Mouse (Mus musculus) T-helper 1 cell (primary cell): ENCODE results near the gene Mvd.

ENCODE experiments used
- in situ Hi-C: fragments of 300-600 bp; cut with MboI, MseI; formaldehyde crosslinking; loops from one replicate; pipeline ENCODE4 v1.15.1; 2025; ENCODE audit warnings: high pct_unique_total_duplicates

Mvd gene

DNA sequence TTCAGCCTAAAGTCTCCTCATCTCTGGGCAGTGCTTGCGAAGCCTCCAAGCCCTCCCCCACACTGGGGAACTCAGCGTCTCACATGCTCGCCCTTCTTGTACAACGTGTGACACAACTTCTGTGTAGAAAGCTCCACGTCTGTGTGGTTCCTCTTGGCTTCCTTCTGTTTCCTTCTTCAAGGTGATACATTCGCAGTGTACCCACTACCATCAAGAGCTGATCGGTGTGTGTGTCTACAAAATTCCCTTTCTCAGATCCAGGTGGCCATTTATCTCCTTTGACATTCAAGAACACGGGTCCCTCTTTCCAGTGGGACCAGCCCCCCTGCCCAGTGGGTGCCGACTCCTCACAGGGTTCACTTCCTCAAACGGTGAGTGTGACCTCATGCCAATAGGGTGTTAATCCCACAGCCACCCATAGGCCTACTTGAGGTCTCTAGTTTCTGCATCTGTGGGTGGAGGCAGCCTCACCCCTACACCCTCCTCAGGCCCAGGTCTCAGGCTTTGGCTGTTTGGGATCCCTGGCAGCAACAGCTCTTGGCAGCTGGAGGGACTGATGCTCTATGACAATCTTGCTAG, 13.1 kb downstream of the Mvd start:
- in situ Hi-C loops: loop anchor here (5.0 to 25.0 kb wide), 2 partner anchors 42 to 1132 kb away; no protein-coding TSS in a partner anchor

DNA sequence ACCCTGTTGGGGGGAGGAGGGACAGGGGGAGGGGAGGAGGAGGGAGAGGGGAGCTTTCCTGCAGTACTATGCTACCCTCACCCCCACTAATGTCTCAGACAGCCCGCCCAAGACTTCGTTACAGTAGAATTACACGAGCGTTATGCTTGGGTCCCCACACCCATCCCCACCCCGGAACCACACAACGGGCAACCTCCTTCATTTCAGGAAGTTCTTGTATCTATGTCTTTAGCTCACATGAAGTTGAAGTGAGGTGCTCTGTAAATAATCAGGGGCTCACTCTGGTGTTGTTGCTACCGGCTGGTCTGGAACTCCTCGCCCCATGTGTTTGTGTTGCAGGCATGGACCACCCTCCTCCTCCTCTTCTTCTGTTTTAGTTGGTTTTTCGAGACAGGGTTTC, 15.1 kb downstream of the Mvd start:
- in situ Hi-C loops: loop anchor here (25.0 kb wide), 1 partner anchor 1134 kb away; no protein-coding TSS in a partner anchor

DNA sequence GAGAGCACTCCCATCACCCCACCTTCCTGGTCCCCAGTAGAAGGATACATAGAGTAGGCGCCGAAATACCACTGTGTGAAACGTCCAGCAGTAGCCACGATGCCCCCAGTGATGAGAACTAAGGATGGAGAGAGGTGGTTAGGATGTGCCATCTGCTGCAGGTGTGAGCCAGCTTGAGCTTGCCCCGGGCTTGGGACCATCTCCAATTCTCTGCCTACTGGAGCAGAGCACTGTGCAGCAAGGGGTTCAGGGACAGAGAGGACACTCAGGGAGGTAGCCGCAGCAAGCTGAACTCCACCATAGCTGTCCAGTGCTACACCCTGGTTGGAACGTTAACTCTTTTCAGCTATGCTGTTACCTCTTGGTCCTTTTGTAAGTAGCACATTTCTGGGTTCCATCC, 15.6 kb downstream of the Mvd start:
- in situ Hi-C loops: loop anchor here (25.0 kb wide), 1 partner anchor 1135 kb away; no protein-coding TSS in a partner anchor

DNA sequence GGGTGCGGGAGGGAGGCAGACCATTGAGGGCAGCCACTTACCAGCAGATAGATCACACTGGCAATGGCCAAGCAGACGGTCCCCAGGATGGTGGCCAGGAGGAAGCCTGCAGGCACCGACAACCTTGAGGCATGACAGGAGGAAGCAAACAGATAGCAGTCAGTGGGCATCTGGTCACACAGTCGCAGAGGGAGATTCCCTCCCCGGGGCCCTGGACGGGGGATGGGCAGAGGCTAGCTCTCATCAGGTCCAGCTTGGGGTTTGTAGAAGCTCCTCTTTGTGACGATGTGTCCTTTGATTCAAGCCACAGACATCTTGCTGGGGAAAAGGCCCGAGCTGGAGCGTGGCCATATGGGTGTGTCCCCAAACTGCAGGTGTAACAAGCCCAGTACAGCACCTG, 17.1 kb downstream of the Mvd start:
- in situ Hi-C loops: loop anchor here (25.0 kb wide), 1 partner anchor 1136 kb away; no protein-coding TSS in a partner anchor

DNA sequence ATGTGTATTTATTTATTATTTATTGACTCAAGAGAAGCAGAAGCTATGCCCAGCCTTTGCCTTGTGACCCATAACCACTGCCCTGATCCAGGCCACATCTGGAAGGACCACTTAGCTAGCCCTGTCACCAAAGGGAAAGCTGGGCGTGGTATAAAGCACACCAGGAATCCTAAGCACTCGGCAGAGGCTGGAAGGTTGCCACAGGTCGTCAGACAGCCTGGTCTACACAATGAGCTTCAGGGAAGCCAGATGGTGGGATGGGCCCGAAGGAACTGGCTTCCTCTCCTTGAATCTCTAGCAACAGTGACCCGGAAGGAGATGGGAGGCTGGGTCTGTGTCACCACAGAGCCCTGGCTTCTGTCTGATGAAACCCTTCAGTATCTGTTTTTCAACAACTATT, 19.6 kb downstream of the Mvd start:
- in situ Hi-C loops: no loop called here

DNA sequence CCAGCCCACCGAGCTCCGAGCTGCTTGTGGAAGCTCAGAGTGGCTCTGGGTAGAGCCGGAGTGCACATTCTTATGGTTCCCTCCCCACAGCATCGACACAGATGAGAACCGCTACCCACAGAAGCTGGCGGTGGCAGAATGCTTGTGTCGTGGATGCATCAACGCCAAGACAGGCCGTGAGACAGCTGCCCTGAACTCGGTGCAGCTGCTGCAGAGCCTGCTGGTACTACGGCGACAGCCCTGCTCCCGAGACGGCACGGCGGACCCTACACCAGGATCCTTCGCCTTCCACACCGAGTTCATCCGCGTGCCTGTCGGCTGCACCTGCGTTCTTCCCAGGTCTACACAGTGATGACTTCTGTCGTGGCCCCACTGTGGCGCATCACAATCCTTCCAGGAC, 20.0 kb downstream of the Mvd start:
- in situ Hi-C loops: no loop called here

DNA sequence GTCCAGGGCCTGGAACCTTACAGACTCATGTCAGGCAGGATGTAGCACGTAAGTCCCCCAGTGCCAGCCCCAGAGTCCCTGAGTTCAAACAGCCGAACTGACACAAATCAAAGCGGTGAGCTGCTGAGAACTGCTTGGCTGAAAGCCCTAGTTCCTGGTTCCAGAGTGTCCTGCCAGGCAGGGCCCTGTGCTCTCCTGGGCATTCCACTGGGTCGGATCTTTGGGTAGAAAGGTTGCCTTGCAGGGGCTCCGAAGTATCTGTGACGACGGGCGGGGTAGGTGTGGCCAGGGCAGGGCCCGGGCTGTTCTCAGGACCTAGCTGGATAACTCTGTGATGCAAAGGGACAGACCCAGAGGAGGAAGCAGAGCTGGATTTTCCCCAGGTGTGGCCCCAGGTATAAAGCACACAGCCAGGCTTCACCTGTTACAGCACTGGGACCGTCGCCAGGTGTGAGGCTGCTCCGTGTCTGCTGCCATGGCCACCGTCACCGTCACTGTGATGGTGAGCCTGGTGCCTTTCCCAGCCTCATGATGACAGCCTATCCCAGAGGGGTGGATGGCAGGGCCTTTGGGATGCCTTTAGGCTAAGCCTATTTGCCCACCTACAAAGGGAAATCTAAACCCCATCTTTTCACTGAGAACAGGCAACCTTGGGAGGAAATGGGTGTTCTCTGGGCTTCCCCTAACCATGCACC, 21.7 kb downstream of the Mvd start, which contains the start of gene Il17c:
Gene Il17c, plus strand, starts transcription at position 645 of the 695 bp plus-strand sequence.
- in situ Hi-C loops: no loop called here

DNA sequence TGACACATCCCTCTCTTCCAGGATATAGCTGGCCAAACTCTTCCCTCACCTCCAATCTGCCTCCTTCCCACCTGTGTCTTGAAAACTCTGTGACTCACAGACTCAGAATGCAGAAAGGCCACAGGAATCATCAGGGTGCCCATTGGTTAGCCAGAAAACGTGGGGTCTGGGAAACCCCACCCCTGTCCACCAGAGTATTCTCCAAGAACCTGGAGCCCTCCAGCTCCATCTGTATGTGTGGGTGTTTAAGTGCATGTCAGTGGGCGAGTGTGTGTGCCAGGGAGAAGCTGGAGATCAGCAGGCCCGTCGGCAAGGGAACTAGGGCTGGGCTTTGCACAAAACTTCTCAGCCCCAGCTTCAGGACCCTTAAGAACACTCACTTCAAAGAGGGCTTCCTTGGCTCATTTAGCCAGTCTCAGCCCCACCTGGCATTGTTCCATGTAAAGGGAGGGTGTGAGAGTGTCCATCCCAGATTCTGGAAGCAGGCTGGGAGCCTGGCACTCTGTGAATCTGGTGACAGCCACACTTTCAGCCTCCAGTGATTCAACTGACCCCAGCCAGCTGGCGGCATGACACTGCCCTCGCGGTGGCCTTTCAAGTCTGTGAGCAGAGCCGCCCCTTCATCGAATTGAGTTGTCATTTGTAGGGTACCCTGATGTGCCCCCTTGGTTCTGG, 23.2 kb downstream of the Mvd start:
- in situ Hi-C loops: no loop called here

DNA sequence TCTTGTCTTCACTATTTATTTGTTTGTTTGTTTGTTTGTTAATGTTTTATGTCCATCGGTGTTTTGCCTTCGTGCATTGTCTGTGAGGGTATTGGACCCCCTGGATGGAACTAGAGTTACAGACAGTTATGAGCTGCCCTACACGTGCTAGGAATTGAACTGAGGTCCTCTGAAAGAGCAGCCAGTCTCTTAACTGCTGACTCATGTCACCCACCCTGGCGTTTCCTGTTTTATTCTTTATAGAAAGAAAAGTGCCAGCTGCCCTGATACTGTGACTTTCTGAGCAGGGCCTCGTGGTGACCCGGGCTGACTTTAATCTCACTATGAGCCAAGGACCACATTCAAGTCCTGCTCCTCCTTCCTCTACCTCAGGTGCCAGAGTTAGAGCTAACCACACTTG, 27.7 kb downstream of the Mvd start:
- in situ Hi-C loops: no loop called here

DNA sequence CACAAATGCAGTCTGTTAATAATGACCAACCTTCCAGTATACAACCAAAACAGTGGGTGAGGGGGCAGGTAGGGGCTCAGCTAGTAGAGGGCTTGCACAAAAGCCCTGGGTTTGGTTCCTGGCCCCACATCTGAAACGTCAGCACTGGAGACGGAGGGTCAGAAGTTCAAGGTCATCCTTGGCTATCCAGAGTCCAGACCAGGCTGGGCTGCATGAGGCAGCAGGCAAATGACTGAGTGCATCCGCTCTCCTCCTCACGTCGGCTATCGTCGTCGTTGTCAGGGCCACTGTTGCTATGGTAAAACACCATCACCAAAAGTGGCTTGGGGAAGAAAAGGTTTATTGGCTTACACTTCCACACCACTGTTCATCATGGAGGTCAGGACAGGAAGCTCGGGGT, 28.9 kb downstream of the Mvd start:
- in situ Hi-C loops: no loop called here

DNA sequence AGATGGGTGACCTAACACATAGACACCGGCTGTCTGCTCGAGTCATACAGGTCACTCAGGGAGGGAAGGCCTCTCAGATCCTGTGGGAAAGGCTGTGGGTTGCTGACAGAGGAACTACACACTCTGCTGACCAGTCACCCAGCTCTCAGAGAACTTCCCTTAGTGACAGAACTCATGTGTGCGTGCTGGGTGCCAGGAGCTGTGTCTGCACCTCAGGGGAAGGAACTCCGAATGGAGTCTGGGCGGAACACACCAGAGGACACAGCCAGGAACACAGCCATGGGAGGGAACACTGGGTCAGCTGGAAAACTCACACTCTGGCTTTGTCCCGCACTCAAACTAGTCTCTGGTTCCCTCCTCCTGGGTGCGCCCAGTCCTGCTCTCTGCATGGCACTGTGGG, 35.5 kb downstream of the Mvd start:
- in situ Hi-C loops: no loop called here

DNA sequence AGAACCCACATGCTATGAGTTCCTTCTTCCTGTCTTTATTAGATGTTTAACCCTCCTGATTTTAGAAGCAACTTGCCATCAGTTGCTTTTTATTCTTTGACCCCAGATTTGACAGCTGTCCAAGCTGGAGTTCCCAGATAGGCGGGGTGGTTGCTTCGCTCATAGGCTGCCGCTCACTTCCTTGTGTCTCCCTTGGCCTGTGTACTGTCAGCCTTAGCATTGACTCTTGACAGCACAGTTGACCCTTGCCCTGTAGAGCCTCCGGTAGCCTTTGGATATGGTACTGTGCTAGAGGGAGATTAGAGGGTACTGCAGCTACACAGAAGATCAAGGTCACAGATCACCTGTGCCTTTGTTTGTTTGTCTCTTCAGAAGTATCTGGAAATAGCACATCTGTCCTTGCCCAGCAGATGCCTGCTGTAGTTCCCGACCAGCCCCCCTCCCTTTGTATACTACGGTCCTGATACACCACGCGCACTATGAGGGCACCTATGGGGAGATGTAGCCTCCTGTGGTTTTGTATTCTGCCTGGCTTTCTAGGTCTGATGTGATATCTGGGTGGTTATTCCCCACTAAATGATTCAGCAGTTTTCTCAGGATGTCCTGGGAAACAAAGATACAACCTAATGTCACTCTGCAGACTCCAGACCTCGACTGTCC, 37.9 kb downstream of the Mvd start:
- in situ Hi-C loops: no loop called here

DNA sequence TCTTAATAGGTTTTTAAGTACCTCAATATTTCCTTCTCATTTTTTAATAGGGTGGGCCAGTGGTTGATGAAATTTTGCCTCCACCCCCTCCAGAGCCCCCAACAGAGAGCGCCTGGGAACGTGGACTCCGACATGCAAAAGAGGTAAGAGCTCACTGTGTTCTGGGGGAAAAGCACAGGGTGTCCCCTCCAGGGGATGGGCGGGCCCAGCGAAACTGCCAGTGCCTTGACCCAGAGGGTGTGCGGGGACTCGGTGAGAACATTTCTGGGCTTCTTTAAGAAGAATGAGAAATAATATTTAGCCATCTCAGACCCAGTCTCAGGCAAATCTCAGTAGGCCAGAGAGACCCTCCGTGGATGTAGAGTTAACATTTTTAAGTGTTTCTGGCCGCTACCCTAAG, 45.0 kb downstream of the Mvd start:
- in situ Hi-C loops: no loop called here

DNA sequence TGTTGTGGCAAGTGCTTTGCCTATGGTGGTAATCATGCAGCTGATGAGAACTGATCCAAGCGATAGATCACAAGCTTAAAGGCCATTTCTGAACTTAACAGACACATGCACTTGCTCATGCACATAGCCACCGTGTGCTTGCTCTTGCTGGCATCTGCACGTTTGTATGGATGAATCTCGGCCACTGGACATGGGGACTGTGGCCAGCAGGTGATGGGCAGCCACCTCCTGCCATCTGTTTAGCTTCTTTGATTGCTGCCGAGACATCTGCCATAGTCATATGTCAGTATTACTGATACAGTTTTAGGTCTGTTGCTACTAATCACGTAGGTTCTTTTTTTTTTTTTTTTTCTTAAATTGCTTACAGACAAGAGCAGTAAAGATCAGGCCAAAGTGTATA, 47.9 kb downstream of the Mvd start:
- in situ Hi-C loops: no loop called here

DNA sequence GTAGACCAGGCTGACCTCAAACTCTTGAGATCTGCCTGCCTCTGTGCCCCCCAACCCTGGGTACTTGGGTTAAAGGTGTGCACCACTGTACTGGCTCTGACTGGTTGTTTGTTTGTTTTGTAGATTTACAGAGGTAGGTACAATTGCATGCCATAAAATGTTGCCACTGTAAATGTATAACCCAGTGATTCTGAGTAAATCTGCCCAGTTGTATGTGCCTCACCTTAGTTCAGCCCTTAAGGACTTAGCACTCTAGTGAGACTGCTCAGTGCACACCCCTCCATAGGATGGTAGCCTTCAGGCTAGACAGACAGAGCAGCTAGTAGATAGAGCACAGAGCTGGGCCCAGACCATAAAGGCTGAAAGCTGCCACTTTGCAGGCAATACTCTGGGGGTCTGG, 49.5 kb downstream of the Mvd start:
- in situ Hi-C loops: no loop called here

DNA sequence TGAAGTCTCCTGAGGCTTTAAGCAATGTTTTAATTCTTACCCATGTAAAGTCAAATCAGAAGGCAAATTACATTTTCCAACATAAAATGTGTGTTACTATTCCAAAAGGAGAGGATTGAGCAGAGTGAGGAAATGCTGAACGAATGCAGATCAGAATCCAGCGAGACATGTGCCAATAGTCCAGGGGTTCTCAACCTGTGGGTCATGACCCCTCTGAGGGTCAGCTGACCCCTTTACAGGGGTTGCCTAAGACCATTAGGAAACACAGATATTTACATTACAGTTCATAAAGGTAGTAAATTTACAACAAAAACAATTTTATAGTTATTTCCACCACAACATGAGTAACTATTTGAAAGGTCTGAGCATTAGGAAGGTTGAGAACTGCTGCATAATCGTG, 52.5 kb downstream of the Mvd start:
- in situ Hi-C loops: no loop called here

DNA sequence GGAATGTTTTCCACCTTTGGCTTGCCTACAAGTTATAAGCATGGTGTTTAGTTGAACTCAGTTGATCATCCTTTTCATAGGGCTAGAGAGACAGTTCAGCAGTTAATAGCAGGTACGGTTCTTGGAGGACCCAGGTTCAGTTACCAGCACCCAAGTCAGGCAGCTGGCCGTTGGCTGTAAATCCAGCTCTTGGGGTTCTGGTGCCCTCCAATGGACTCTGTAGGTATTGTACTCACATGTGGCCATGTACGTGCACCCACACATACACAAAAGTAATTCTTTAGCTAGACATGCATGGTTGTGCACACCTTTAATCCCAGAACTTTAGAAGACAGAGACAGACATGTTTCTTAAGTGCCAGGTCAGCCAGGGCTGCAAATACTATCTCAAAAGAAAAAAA, 53.9 kb downstream of the Mvd start:
- in situ Hi-C loops: no loop called here
